Mouse (Mus musculus): ENCODE data around the gene Tnfaip8l1. TPM values are rescaled to one million over a fixed set of nuclear protein-coding genes. Genes with fewer than 3 reads are reported as not detected.
A peak's percentile ranks its signal among the peaks of the same experiment; 100 is the strongest.

The Tnfaip8l1 gene
- polyA plus RNA-seq, 1 experiment from 2014 or later, result 6.7 TPM

DNA sequence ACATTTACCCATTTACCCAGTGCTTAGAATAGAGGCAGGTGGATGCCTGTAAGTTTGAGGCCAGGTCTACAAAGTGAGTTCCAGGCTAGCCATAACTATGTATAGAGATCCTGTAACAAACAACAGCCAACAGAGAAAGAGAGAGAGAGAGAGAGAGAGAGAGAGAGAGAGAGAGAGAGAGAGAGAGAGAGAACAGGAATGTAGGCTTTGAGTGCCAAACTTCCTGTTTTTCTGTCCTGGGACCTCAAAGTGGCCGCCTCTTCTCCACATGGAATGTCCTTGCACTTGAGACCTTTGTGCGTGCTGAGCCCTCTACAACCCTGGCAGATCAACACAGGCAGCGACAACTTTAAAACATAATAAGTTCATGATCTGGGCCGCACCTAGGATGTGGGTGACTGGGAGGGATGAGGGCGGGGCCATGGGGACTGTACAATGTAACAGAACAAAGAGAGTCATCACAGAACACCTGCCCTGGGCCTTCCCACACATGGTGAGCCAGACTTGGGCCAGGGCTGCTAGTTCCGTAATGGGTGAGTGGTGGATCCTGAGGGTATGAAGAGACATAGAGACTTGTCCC is 1.3 kb downstream of the Tnfaip8l1 start:
- Histone ChIP-seq H3K4me1 (replicated peaks) (peaks cover 27% of the 10 kb centered on the region), H3K9me3 (replicated peaks) (no peaks in the 10 kb centered on the region), H3K4me3 (peak overlapping the region; percentile 53), H3K4me2 (peak overlapping the region; percentile 76), H3K36me3 (no peaks in the 10 kb centered on the region), H3K27me3 (peaks cover 8% of the 10 kb centered on the region), H3K27ac (peak overlapping the region; percentile 25; the same call in 1 of the 2 replicates), H3K9ac (no peak overlapping the region)
- 67% methylated on average over 6 of the region's 6 CpGs for WGBS
- ATAC-seq (replicated peaks; ENCODE audit: insufficient number of reproducible peaks, insufficient read depth, low FRiP score, low read depth), result no peak

DNA sequence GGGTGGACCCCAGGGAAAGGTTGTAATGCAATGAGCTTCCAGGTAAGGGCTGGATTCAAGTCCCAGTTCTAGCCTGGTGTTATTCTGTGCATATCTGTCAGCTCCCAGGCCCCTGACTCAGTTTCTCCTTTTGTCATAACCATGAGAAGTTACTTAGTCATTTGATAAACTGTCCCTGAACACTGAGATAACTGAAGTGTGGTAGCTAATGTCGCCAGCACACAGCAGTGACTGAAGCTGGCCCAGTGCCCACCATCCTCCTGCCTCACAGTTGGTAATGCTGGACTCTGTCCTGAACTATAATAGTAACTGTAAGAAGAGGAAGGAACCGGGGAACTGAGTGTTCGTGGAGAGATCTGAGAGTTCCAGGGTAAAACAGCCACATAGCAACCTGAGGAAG is 2.2 kb downstream of the Tnfaip8l1 start:
- H3K27ac ChIP-seq, result no peak overlapping the region
- no peak overlapping the region for H3K9ac ChIP-seq
- no peaks in the 10 kb centered on the region for H3K9me3 ChIP-seq (replicated peaks)
- H3K4me2 ChIP-seq, result no peak overlapping the region
- H3K4me1 ChIP-seq (replicated peaks), result peaks cover 26% of the 10 kb centered on the region
- H3K36me3 ChIP-seq, result no peaks in the 10 kb centered on the region
- 49% methylated on average over 3 of the region's 3 CpGs for WGBS
- peaks cover under 1% of the 10 kb centered on the region for H3K27me3 ChIP-seq
- H3K4me3 ChIP-seq, result no peak overlapping the region
- ATAC-seq (replicated peaks; ENCODE audit: insufficient number of reproducible peaks, insufficient read depth, low FRiP score, low read depth), result no peak

DNA sequence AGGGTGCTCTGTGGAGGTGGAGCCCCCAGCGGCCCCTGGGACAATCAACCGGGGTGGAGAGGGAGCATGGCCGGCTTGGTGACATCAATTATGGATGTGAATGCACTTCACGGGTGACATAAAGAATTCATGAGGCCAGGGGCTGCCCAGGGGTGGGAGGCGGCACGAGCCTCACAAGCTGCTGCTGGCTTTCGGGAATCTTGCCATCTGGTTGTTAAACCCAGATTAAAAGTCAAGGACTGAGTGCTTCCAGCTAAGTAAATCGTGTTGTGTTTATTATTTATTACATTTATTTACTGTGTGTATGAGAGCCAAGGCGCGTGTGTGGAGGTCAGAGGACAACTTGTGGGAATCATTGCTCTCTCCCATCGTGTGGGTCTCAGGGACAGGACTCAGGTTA is 3.4 kb downstream of the Tnfaip8l1 start:
- Histone ChIP-seq H3K9me3 (replicated peaks) (no peaks in the 10 kb centered on the region), H3K4me1 (replicated peaks) (peaks cover 29% of the 10 kb centered on the region), H3K4me2 (no peak overlapping the region), H3K27me3 (no peaks in the 10 kb centered on the region), H3K36me3 (no peaks in the 10 kb centered on the region), H3K27ac (no peak overlapping the region), H3K9ac (no peak overlapping the region), H3K4me3 (no peak overlapping the region)
- WGBS, result 69% methylated on average over 11 of the region's 11 CpGs
- no peak for ATAC-seq (replicated peaks; ENCODE audit: insufficient number of reproducible peaks, insufficient read depth, low FRiP score, low read depth)

GRCm38 (mm10) chr17:56169830-56170229 is 7.6 kb downstream of the Tnfaip8l1 start:
- 0 out of 2 replicates have a peak overlapping the region, but pooled peaks have one; percentile 6 for H3K9ac ChIP-seq
- WGBS, result 49% methylated on average over 6 of the region's 6 CpGs
- no peaks in the 10 kb centered on the region for H3K27me3 ChIP-seq
- no peak overlapping the region for H3K4me3 ChIP-seq
- 0 out of 2 replicates have a peak, but pooled peaks cover 5% of the 10 kb centered on the region for H3K36me3 ChIP-seq
- H3K4me2 ChIP-seq, result no peak overlapping the region
- H3K9me3 ChIP-seq (replicated peaks), result no peaks in the 10 kb centered on the region
- peaks cover 6% of the 10 kb centered on the region; the same call in 1 of the 2 replicates for H3K4me1 ChIP-seq (replicated peaks)
- H3K27ac ChIP-seq, result peak overlapping the region; percentile 63
- no peak; the same call in 1 of the 2 replicates for ATAC-seq (replicated peaks; ENCODE audit: insufficient number of reproducible peaks, insufficient read depth, low FRiP score, low read depth)

- Histone ChIP-seq H3K4me3 (no peak overlapping the region), H3K9ac (no peak overlapping the region), H3K9me3 (replicated peaks) (no peaks in the 10 kb centered on the region), H3K27ac (peak overlapping the region; percentile 63), H3K4me2 (no peak overlapping the region), H3K4me1 (replicated peaks) (peaks cover 6% of the 10 kb centered on the region; the same call in 1 of the 2 replicates), H3K36me3 (peaks cover 11% of the 10 kb centered on the region; the same call in 1 of the 2 replicates), H3K27me3 (no peaks in the 10 kb centered on the region)
- no peak for ATAC-seq (replicated peaks; ENCODE audit: insufficient number of reproducible peaks, insufficient read depth, low FRiP score, low read depth)
- WGBS, result 60% methylated on average over 10 of the region's 10 CpGs
These were observed 8.4 kb downstream of the Tnfaip8l1 start for GRCm38 (mm10) chr17:56170636-56171035.

- Histone ChIP-seq H3K4me1 (replicated peaks) (peaks cover 6% of the 10 kb centered on the region; the same call in 1 of the 2 replicates), H3K36me3 (peaks cover 11% of the 10 kb centered on the region; the same call in 1 of the 2 replicates), H3K9me3 (replicated peaks) (no peaks in the 10 kb centered on the region), H3K9ac (no peak overlapping the region), H3K27me3 (no peaks in the 10 kb centered on the region), H3K4me3 (no peak overlapping the region), H3K27ac (no peak overlapping the region), H3K4me2 (no peak overlapping the region)
- WGBS, result 66% methylated on average over 9 of the region's 9 CpGs
- ATAC-seq (replicated peaks; ENCODE audit: insufficient number of reproducible peaks, insufficient read depth, low FRiP score, low read depth), result no peak
These were observed 9.2 kb downstream of the Tnfaip8l1 start for GRCm38 (mm10) chr17:56171456-56171855.

DNA sequence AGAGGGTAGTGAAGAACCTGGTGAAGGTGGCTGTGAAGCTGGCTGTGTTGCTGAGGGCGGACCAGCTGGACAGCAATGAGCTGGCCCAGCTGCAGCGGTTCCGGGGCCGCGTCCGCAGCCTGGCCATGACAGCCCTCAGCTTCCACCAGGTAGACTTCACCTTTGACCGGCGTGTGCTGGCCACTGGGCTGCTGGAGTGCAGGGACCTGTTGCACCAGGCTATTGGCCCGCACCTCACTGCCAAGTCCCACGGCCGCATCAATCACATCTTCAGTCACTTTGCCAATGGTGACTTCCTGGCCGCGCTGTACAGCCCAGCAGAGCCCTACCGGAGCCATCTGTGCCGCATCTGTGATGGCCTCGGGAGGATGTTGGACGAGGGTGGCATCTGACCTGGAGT is 9.6 kb downstream of the Tnfaip8l1 start:
- Histone ChIP-seq H3K4me2 (no peak overlapping the region), H3K4me3 (no peak overlapping the region), H3K27me3 (no peaks in the 10 kb centered on the region), H3K27ac (no peak overlapping the region), H3K36me3 (peaks cover 16% of the 10 kb centered on the region), H3K9ac (no peak overlapping the region), H3K4me1 (replicated peaks) (peaks cover 6% of the 10 kb centered on the region; the same call in 1 of the 2 replicates), H3K9me3 (replicated peaks) (no peaks in the 10 kb centered on the region)
- no peak for ATAC-seq (replicated peaks; ENCODE audit: insufficient number of reproducible peaks, insufficient read depth, low FRiP score, low read depth)
- 88% methylated on average over 17 of the region's 17 CpGs for WGBS

- H3K36me3 ChIP-seq, result peaks cover 31% of the 10 kb centered on the region
These were observed 11.2 kb downstream of the Tnfaip8l1 start for GRCm38 (mm10) chr17:56173401-56174046.

DNA sequence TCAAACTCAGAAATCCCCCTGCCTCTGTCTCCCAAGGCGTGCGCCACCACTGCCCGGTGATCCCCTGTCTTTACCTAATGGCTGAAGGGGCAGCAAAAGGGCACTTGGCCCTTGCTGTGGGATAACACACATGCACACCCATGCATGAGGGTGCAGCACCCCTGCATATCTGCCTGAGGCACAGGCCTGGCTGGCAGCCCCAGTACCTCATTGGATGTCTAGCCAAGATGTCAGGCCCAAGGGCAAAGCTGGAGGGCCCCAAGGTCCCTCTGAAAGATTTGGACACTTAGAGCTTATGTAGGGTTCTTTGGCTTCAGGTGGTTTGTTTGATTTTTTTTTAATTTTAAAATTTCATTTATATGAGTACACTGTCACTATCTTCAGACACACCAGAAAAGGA is 13.1 kb downstream of the Tnfaip8l1 start:
- Histone ChIP-seq H3K4me1 (replicated peaks) (peaks cover 2% of the 10 kb centered on the region; the same call in 1 of the 2 replicates), H3K4me3 (no peak overlapping the region), H3K9ac (no peak overlapping the region), H3K9me3 (replicated peaks) (no peaks in the 10 kb centered on the region), H3K36me3 (peaks cover 44% of the 10 kb centered on the region), H3K27me3 (no peaks in the 10 kb centered on the region), H3K27ac (no peak overlapping the region), H3K4me2 (no peak overlapping the region)
- WGBS, result 98% methylated on average over 3 of the region's 3 CpGs
- ATAC-seq (replicated peaks; ENCODE audit: insufficient number of reproducible peaks, insufficient read depth, low FRiP score, low read depth), result no peak

More at GRCm38 (mm10) chr17:56173401-56174046, 11.2 kb downstream of the Tnfaip8l1 start:
- WGBS, result 53% methylated on average over 10 of the region's 10 CpGs
- no peak overlapping the region for H3K9ac ChIP-seq
- H3K4me2 ChIP-seq, result no peak overlapping the region
- H3K27ac ChIP-seq, result no peak overlapping the region
- no peak for ATAC-seq (replicated peaks; ENCODE audit: insufficient number of reproducible peaks, insufficient read depth, low FRiP score, low read depth)
- no peak overlapping the region for H3K4me3 ChIP-seq
- H3K4me1 ChIP-seq (replicated peaks), result peaks cover 6% of the 10 kb centered on the region; the same call in 1 of the 2 replicates
- H3K27me3 ChIP-seq, result no peaks in the 10 kb centered on the region
- no peaks in the 10 kb centered on the region for H3K9me3 ChIP-seq (replicated peaks)

DNA sequence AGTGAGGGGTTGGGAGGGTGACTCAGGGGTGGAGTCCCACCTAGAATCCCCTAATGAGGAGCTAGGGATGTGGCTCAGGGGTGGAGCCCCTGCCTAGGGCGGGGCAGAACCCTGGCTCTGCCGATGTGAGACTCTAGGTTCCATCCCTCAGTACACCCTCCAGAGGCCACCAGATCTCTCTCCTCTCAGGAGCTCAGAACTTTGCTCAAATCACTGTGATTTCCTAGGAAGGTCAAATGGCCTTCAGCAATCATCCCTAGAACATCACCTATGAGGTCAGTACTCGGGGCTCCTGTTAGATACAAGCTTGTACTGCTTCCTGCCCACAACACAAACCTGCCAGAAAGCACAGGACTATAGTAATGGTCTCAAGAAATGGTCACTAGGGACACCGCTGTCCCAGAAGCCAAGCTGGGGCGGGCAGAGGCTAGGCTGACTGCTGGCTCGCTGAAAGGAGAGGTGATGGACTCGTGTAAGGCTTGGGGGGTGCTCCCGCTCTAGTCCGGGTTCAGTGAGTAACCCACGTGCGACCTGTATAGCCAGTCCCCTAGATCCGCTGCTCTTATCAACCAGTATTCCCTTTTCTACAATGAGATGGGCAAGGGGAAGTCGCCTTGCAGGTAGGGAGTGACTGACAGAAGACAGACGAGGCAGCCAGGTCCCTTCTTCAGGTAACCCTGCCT is 20.8 kb downstream of the Tnfaip8l1 start:
- Histone ChIP-seq H3K36me3 (peaks cover 46% of the 10 kb centered on the region), H3K4me3 (peak overlapping the region; percentile 91), H3K4me2 (peak overlapping the region; percentile 85), H3K9ac (peak overlapping the region; percentile 87), H3K27ac (peak overlapping the region; percentile 74), H3K9me3 (replicated peaks) (no peaks in the 10 kb centered on the region), H3K27me3 (no peaks in the 10 kb centered on the region), H3K4me1 (replicated peaks) (peaks cover 25% of the 10 kb centered on the region)
- under 1% methylated on average over 14 of the region's 14 CpGs for WGBS
- ATAC-seq (replicated peaks; ENCODE audit: insufficient number of reproducible peaks, insufficient read depth, low FRiP score, low read depth), result peak; percentile 33

DNA sequence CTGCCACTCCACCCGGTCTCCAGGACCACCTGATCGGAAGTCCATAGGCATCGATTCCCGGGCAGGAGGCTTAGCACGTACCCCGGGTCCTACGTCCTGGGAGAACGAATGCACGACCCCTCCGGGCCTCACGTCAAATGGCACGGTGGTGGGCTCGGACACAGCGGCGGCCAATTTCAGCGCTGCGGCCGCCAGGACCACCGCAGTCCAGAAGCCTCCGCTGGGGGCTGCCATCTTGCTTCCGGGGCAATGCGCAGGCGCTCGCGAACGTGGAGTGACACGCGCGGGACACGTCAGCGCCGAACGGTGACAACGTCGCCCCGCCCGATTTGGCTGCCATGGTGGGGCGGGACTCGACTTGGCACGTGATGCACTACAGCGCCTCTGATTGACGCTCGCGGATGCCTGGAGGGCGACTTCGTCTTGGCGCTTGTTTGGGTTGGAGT is 21.4 kb downstream of the Tnfaip8l1 start, which contains the start of gene Mydgf:
TSS of gene Mydgf (minus strand) at position 263 of the 446 bp plus-strand sequence.
- Histone ChIP-seq H3K4me1 (replicated peaks) (peaks cover 25% of the 10 kb centered on the region), H3K27ac (peak within 1 kb of the TSS; percentile 74), H3K4me2 (peak within 1 kb of the TSS; percentile 85), H3K4me3 (peak within 1 kb of the TSS; percentile 91), H3K27me3 (no peaks in the 10 kb centered on the region), H3K36me3 (peaks cover 48% of the 10 kb centered on the region), H3K9me3 (replicated peaks) (no peaks in the 10 kb centered on the region), H3K9ac (peak within 1 kb of the TSS; percentile 87)
- WGBS, result under 1% methylated on average over 47 of the region's 47 CpGs
- peak; percentile 91 for ATAC-seq (replicated peaks; ENCODE audit: insufficient number of reproducible peaks, insufficient read depth, low FRiP score, low read depth)

Data from heart, embryonic 15.5 days (tissue).